Mouse (Mus musculus) olfactory bulb, adult 2 months (tissue): Measurements from ENCODE around the gene B3gntl1. TPM values are rescaled to one million over a fixed set of nuclear protein-coding genes. Genes with fewer than 3 reads are reported as not detected.

Experiments
- H3K27ac ChIP-seq: fragments of 200-500 bp; 2 replicates; pipeline ENCODE4 v1.5.1; 2012; ENCODE audit warnings: low read depth, low read length; ENCODE audit not compliant: insufficient read depth
- H3K4me1 ChIP-seq: fragments of 200-500 bp; 2 replicates; pipeline ENCODE4 v1.6.1; 2012; ENCODE audit warnings: low read length; ENCODE audit not compliant: control insufficient read depth, insufficient read depth
- H3K4me3 ChIP-seq: fragments of 200-500 bp; 2 replicates; pipeline ENCODE4 v1.5.1; 2012; ENCODE audit warnings: mild to moderate bottlenecking, low read depth, low read length, moderate library complexity; ENCODE audit not compliant: insufficient read depth
- CTCF ChIP-seq: fragments of 200-500 bp; IDR thresholded peaks from 2 replicates; pipeline ENCODE4 v1.5.1; 2012; ENCODE audit warnings: low read depth, mild to moderate bottlenecking, low read length, moderate library complexity; ENCODE audit not compliant: insufficient read depth
- POLR2A ChIP-seq: fragments of 200-500 bp; IDR thresholded peaks from 2 replicates; pipeline ENCODE4 v1.6.1; 2012; ENCODE audit warnings: mild to moderate bottlenecking, low read depth, low read length, moderate library complexity; ENCODE audit not compliant: insufficient read depth
- WGBS: fragments of 180-500 bp; shearing (Covaris S2); methylation state at CpG from one replicate; pipeline ENCODE4 v1.1.7; 2018; 5-methylcytosine and 5-hydroxymethylcytosine counted together
- polyA plus RNA-seq: library from polyadenylated mRNA; stranded (reverse); fragments of >200 nt; gene quantifications from 2 replicates; pipeline ENCODE4 v1.2.4, GENCODE M21; 2012; ENCODE audit warnings: low replicate concordance; ENCODE audit not compliant: missing spikeins, insufficient read depth, insufficient read length

Gene B3gntl1
- polyA plus RNA-seq, 1 experiment: not detected

DNA sequence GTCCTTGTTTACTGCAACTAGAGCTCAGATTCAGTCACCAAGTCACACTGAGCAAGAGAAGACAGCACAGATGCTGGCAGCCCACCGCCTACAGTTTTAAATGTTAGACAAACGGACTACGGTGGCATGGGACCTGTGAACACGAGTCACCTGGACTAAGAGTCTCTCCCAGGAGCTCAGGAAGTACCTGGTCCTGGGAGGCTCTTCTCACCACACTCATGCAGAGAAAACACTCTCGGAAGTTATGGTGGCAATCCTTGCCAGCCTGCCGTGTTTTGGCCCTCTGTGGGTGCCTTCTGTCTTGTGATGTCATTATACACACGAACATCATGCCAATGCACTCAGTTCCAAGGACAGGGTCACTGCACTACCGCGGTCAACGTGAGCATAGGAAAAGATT, 36.3 kb downstream of the B3gntl1 start:
- no peaks in the 10 kb centered on the region for H3K4me1 ChIP-seq
- 93% methylated on average over 10 of the region's 10 CpGs for WGBS
- H3K27ac ChIP-seq: no peak overlapping the region
- no peak for TF ChIP-seq CTCF
- no peak for TF ChIP-seq POLR2A
- no peak overlapping the region for H3K4me3 ChIP-seq

DNA sequence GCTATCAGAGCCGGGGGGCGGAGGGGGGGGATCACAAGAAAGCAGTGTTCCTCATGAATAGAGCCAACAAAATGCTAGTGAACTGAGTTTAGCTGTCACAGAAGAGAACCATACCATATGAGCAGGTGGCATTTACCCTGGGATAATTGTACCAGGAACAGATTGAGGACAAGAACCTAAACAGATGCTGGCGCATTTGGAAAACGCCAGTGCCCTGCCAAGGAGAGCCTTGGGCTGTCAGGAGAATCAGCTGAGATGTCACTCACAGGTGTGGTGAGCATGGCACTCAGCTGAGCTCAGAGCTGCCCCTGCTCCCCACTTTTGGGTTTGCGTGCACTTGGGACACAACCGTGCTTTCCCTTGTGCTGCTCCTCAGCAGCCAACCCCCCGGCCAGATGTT, 41.5 kb downstream of the B3gntl1 start:
- H3K27ac ChIP-seq: no peak overlapping the region
- TF ChIP-seq POLR2A (no peak), CTCF (no peak)
- peaks cover 4% of the 10 kb centered on the region; the same call in 1 of the 2 replicates for H3K4me1 ChIP-seq
- WGBS: 85% methylated on average over 7 of the region's 7 CpGs
- H3K4me3 ChIP-seq: no peak overlapping the region

DNA sequence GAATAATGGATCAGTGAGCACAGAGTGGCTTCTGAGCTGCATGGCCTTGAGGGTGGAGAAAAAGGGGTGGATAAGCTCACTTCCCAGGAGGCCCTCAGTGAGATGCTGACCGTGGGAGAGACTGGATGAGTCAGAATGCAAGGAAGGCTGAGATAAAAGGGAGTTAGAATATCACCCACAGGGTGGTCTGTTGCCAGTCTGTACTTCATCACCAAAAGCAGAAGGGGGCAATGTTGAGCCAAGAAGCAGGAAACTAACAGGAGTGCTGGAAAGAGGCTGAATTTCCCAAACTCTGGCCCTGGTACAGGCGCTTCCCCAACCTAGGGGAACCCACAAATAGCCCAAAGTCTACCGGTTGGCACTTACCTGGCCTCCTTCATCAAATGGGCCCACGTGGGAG, 42.5 kb downstream of the B3gntl1 start:
- whole genome bisulfite sequencing: 80% methylated on average over 4 of the region's 4 CpGs
- Histone ChIP-seq H3K4me1 (peaks cover 4% of the 10 kb centered on the region; the same call in 1 of the 2 replicates), H3K27ac (no peak overlapping the region), H3K4me3 (no peak overlapping the region)
- TF ChIP-seq CTCF: no peak
- TF ChIP-seq POLR2A: no peak

DNA sequence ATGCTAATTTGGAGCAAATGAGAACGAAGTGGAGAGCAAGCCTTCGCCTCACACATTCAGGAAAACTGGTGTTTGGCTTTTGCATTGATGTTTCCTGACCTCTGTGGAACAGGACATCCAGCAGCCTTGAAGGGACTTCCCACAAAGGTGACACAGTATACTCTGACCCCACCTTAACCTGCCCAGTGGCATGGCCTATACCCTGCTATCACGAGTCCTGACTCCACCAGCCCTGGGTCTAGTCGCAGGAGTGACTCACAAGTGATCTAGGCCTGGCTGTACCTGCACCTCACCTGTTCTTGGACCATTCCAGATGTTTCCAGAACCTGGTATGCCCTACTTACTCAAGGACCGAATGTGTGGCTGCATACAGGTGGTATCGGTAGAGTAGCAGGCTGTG, 43.4 kb downstream of the B3gntl1 start:
- no peak overlapping the region for H3K27ac ChIP-seq
- WGBS: 94% methylated on average over 6 of the region's 6 CpGs

DNA sequence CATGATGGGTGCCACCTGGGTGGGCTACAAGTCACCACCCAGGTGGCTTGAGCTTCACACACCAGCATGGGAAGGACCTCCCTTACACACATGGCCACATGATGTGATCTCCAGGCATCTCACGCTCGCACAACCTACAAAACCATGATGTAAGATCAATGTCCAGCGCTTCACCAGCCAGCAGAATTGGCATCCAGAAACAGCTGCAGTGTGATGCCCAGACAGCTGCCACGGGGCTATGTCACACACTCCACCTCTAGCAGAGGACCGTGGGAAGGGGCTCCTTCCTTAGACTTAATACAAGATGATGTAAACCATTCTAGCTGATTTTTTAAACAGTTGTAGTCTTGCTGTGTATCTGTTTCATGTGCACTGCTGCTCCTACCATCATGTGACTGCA, 45.4 kb downstream of the B3gntl1 start:
- TF ChIP-seq POLR2A: no peak
- TF ChIP-seq CTCF: no peak
- Histone ChIP-seq H3K4me1 (peaks cover 4% of the 10 kb centered on the region; the same call in 1 of the 2 replicates), H3K4me3 (no peak overlapping the region), H3K27ac (no peak overlapping the region)
- 89% methylated on average over 5 of the region's 5 CpGs for WGBS

More for the DNA sequence above, 43.4 kb downstream of the B3gntl1 start:
- Histone ChIP-seq H3K4me3 (no peak overlapping the region), H3K4me1 (peaks cover 4% of the 10 kb centered on the region; the same call in 1 of the 2 replicates)
- TF ChIP-seq CTCF (no peak), POLR2A (no peak)

DNA sequence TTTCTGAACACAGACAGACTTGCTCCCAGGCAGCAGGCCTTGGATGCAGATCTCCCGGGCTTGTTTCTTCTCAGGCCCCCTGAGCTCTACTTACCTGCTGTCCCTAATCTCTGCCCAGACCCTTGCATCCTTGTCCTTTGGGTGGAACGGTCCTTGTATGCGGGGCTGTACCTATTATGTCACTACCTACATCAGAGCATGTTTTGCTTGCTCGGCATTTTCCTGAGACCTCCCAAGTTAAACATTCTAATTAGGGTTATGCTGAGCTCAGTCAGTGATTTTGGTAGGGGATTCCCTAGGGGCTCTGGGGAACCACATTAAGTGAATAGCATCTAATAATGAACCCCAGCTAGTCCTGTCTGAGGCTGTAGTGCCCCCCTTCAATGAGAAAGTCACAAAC, 47.9 kb downstream of the B3gntl1 start:
- WGBS: 86% methylated on average over 4 of the region's 4 CpGs
- Histone ChIP-seq H3K4me1 (peaks cover 4% of the 10 kb centered on the region; the same call in 1 of the 2 replicates), H3K4me3 (no peak overlapping the region), H3K27ac (no peak overlapping the region)
- no peak for TF ChIP-seq POLR2A
- no peak for TF ChIP-seq CTCF

DNA sequence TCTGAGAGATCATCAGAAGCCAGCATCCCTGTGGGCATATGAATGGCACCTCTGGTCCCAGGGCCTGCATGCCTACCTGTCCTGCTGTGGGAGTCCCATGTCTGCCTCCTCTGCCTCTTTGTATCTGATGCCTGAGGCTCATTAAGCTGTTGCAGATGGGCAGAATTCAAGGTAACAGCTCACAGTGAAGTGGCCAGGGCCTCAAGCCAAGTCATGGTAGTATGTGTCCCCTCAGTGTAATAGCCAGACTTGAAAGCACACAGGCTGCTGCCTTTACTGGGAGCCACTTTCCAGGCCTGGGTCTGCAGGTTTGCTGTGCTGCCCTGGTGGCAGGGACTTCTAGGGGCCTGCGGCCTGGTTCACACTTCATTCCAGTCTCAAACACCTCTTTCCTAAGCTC, 55.6 kb downstream of the B3gntl1 start:
- Histone ChIP-seq H3K4me1 (no peaks in the 10 kb centered on the region), H3K4me3 (no peak overlapping the region), H3K27ac (no peak overlapping the region)
- WGBS: 95% methylated on average over 1 of the region's 1 CpGs
- TF ChIP-seq POLR2A (no peak), CTCF (no peak)

DNA sequence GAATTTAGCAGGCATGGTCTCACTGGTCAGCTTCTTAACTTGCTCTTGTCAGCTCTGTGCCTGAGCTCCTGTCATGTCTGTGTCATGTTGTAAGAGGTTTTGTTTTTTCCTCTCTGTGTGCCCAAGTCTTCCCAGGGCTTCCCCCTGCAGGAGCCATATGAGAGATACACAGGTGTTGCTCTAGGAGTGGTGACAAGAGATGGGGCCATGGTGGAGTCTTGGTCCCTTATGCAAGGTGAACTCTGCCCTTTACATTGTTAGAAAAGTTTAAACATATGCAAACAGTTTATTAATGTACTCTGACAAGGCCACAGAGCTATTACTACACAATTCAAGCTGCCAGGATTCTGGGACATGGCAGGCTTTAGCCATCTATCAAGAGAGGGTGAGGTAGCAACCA, 56.5 kb downstream of the B3gntl1 start:
- Histone ChIP-seq H3K4me1 (no peaks in the 10 kb centered on the region), H3K4me3 (no peak overlapping the region), H3K27ac (no peak overlapping the region)
- TF ChIP-seq POLR2A: no peak
- no peak for TF ChIP-seq CTCF

DNA sequence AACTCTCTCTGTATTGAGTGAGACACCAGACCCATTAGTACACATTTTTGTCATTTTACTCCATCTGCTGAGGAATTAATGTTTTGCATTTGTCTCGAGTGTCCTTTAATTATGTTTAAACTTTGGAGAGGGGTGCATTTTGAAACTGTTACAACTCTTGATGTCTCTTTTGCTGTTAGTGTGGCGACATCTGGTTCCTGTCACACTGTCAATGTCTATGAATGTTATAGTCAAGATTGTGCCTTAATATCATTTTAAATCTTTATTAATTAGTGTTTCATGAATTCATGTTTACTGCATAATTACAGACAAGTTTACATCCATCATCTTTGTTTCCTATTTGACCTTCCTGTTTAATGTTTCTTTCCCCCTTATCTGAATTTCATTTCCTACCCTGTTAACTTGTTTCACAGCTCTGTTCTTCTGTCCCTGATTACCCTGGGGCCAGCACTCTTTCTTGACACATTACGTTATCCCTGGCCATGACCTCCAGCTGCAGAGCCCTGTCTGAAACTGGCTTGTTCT, 56.9 kb downstream of the B3gntl1 start:
- H3K27ac ChIP-seq: no peak overlapping the region
- WGBS: 88% methylated on average over 3 of the region's 3 CpGs
- TF ChIP-seq CTCF (no peak), POLR2A (no peak)

DNA sequence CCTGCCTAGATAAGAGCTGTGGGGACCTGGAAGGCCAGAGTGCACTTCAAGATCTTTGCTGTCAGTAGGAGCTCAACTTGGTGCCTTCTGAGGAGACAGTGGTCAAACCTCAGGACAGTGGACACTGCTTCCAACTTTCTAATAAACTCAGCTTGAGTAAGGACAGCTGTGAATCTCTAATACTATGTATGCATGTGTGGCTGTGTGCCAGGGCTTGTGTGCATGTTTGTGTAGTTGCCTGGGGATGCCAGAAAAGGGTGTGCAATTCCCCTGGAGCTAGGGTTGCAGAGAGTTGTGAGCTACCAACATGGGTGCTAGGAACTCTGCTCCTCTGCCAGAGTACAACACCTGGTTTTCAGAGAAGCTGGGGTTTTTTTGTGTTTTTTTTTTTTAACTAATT, 62.0 kb downstream of the B3gntl1 start:
- Histone ChIP-seq H3K27ac (no peak overlapping the region), H3K4me1 (no peaks in the 10 kb centered on the region), H3K4me3 (no peak overlapping the region)
- TF ChIP-seq CTCF (no peak), POLR2A (no peak)

More for the DNA sequence above, 56.9 kb downstream of the B3gntl1 start:
- H3K4me3 ChIP-seq: no peak overlapping the region
- H3K4me1 ChIP-seq: no peaks in the 10 kb centered on the region
